Mouse (Mus musculus) liver, adult 2 months (tissue): ENCODE data around the gene Serpinb6c. TPM values are rescaled to one million over a fixed set of nuclear protein-coding genes. Genes with fewer than 3 reads are reported as not detected.

Experiments used
- DNase-seq: peaks from one replicate; pipeline ENCODE4 v3.0.0-alpha.2; 2011; ENCODE audit warnings: low read depth, low spot score; ENCODE audit errors: extremely low read depth
- H3K27ac ChIP-seq: fragments of 200-500 bp; replicated peaks from 2 replicates; pipeline ENCODE4 v1.5.1; 2012; ENCODE audit warnings: low read depth, mild to moderate bottlenecking, control low read depth, inconsistent platforms, low read length; ENCODE audit not compliant: insufficient read depth
- H3K27me3 ChIP-seq: fragments of 200-500 bp; 2 replicates; pipeline ENCODE4 v1.6.1; 2012; ENCODE audit warnings: mild to moderate bottlenecking, moderate library complexity, low read length, inconsistent platforms; ENCODE audit not compliant: control insufficient read depth, insufficient read depth
- H3K36me3 ChIP-seq: fragments of 200-500 bp; 2 replicates; pipeline ENCODE4 v1.6.1; 2012; ENCODE audit warnings: low read length, inconsistent platforms; ENCODE audit not compliant: control insufficient read depth, insufficient read depth
- H3K4me1 ChIP-seq: fragments of 200-500 bp; 2 replicates; pipeline ENCODE4 v1.6.1; 2011; ENCODE audit warnings: low read length; ENCODE audit not compliant: control insufficient read depth, insufficient read depth
- H3K4me3 ChIP-seq: fragments of 200-500 bp; 2 replicates; pipeline ENCODE4 v1.5.1; 2011; ENCODE audit warnings: low read depth, mild to moderate bottlenecking, control low read depth, low read length, moderate library complexity; ENCODE audit not compliant: insufficient read depth
- H3K79me2 ChIP-seq: fragments of 200-500 bp; 2 replicates; pipeline ENCODE4 v1.6.1; 2012; ENCODE audit warnings: inconsistent platforms, mild to moderate bottlenecking, low read length, moderate library complexity; ENCODE audit not compliant: control insufficient read depth, insufficient read depth
- H3K9ac ChIP-seq: fragments of 200-500 bp; 2 replicates; pipeline ENCODE4 v1.6.1; 2012; ENCODE audit warnings: low read depth, mild to moderate bottlenecking, control low read depth, inconsistent platforms, low read length
- CTCF ChIP-seq: fragments of 200-500 bp; IDR thresholded peaks from 2 replicates; pipeline ENCODE4 v1.5.1; 2011; ENCODE audit warnings: low read depth, low read length, control low read depth
- POLR2A ChIP-seq: fragments of 200-500 bp; IDR thresholded peaks from 2 replicates; pipeline ENCODE4 v1.6.1; 2011; ENCODE audit warnings: low read length, control low read depth; ENCODE audit not compliant: insufficient read depth; ENCODE audit errors: extremely low read depth
- WGBS: fragments of 180-500 bp; shearing (Covaris S2); methylation state at CpG from one replicate; pipeline ENCODE4 v1.1.7; 2018; 5-methylcytosine and 5-hydroxymethylcytosine counted together
- polyA plus RNA-seq: library from polyadenylated mRNA; depleted of rRNA; stranded (reverse); fragments of >200 nt; gene quantifications from 2 replicates; pipeline ENCODE4 v1.2.3, GENCODE M21; 2012; rRNA removed
- total RNA-seq: library from RNA; depleted of rRNA; stranded (reverse); fragments of >200 nt; gene quantifications from 2 replicates; pipeline ENCODE4 v1.2.3, GENCODE M21; 2014; rRNA removed

Serpinb6c gene
- total and polyA plus RNA-seq, 2 experiments: 0.18 TPM; not detected in 1

DNA sequence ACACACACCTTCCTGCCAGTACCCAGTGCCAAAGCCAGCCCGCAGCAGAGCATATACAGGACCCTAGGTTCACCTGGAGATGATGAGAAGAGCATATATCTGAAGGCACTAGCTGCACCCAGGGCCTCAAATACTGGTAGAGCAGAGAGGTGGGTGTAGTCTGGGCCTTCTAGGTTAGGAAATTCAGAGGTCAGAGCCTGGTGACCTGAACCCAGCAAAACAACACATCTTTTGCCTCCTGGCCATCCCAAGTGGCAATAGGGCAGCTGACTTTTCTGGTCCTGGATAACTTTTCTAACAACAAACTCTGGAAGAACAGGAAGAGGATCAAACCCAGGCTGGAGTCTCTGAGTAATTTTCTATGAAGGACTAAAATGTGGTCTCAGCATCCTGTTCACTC, 62.2 kb downstream of the Serpinb6c start, which contains the start of gene Serpinb6e:
TSS of gene Serpinb6e (minus strand) at position 101 of the 400 bp plus-strand sequence.
- DNase-seq: no peak
- H3K9ac ChIP-seq: no peak within 1 kb of the TSS
- TF ChIP-seq CTCF (no peak), POLR2A (no peak)
- H3K36me3 ChIP-seq: no peaks in the 10 kb centered on the region
- no peaks in the 10 kb centered on the region for H3K79me2 ChIP-seq
- H3K4me1 ChIP-seq: no peaks in the 10 kb centered on the region
- no peak within 1 kb of the TSS for H3K4me3 ChIP-seq
- no peaks in the 10 kb centered on the region for H3K27me3 ChIP-seq
- no peak within 1 kb of the TSS for H3K27ac ChIP-seq
- whole genome bisulfite sequencing: 62% methylated on average over 1 of the region's 1 CpGs

DNA sequence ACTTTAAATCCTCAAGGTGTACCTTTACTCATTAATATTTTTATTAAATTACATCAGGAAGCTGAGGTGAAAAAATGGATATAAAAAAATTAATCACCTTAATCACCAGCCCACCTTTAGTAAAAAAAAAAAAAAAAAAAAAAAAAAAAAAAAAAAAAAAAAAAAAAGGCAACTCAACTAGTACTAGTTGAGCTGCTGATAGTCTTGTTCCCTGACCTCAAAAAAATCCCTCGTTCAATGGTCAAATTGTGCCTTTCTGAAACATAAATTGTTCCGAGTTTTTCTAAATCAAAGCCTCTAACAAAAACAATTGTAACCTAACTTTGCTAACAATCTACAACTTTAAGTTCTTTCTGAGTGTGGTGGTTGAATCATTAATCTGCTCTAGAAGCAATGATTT, 74.8 kb downstream of the Serpinb6c start:
- H3K27me3 ChIP-seq: no peaks in the 10 kb centered on the region
- H3K9ac ChIP-seq: no peak overlapping the region
- DNase-seq: no peak
- H3K4me3 ChIP-seq: no peak overlapping the region
- no peaks in the 10 kb centered on the region for H3K4me1 ChIP-seq
- H3K79me2 ChIP-seq: no peaks in the 10 kb centered on the region
- WGBS: 83% methylated on average over 2 of the region's 2 CpGs
- H3K36me3 ChIP-seq: no peaks in the 10 kb centered on the region
- TF ChIP-seq CTCF (no peak), POLR2A (no peak)
- no peak overlapping the region for H3K27ac ChIP-seq

Other genes starting within 250 kb of the Serpinb6c start
- not detected in 2 replicates for gene Serpinb6d, start 244.3 kb downstream of the Serpinb6c start, total RNA-seq
- not detected in 2 replicates for gene Serpinb6d, start 244.3 kb downstream of the Serpinb6c start, polyA plus RNA-seq
- not detected in 2 replicates for gene Serpinb6e, start 62.3 kb downstream of the Serpinb6c start, total RNA-seq
- gene Serpinb6e, start 62.3 kb downstream of the Serpinb6c start, polyA plus RNA-seq: not detected in 2 replicates
- 81.7 and 105 TPM in 2 replicates for gene Nqo2, start 59.0 kb upstream of the Serpinb6c start, total RNA-seq
- 32.7 and 46.0 TPM in 2 replicates for gene Nqo2, start 59.0 kb upstream of the Serpinb6c start, polyA plus RNA-seq
- gene Ripk1, start 96.7 kb upstream of the Serpinb6c start, total RNA-seq: 21.6 and 27.0 TPM in 2 replicates
- gene Ripk1, start 96.7 kb upstream of the Serpinb6c start, polyA plus RNA-seq: 5.1 and 5.9 TPM in 2 replicates
- 29.6 and 29.8 TPM in 2 replicates for gene Serpinb6a, start 97.1 kb upstream of the Serpinb6c start, total RNA-seq
- 7.2 and 7.4 TPM in 2 replicates for gene Serpinb6a, start 97.1 kb upstream of the Serpinb6c start, polyA plus RNA-seq
- 266 and 287 TPM in 2 replicates for gene Bphl, start 131.9 kb upstream of the Serpinb6c start, total RNA-seq
- 241 and 259 TPM in 2 replicates for gene Bphl, start 131.9 kb upstream of the Serpinb6c start, polyA plus RNA-seq
- gene Tubb2a, start 172.3 kb upstream of the Serpinb6c start, total RNA-seq: 27.5 and 56.4 TPM in 2 replicates
- 569 and 614 TPM in 2 replicates for gene Tubb2a, start 172.3 kb upstream of the Serpinb6c start, polyA plus RNA-seq
- gene Tubb2b, start 224.8 kb upstream of the Serpinb6c start, total RNA-seq: 0.20 TPM in 1 of 2 replicates, not detected in the other
- 0.11 and 0.33 TPM in 2 replicates for gene Tubb2b, start 224.8 kb upstream of the Serpinb6c start, polyA plus RNA-seq